Mouse (Mus musculus) Patski (cell line): ENCODE results near the gene Fhad1. TPM values are rescaled to one million over a fixed set of nuclear protein-coding genes. Genes with fewer than 3 reads are reported as not detected.
A peak's percentile ranks its signal among the peaks of the same experiment; 100 is the strongest.
"Not testable (repeated sequence)": the region's sequence is repeated elsewhere in the genome, so short reads cannot be mapped to it uniquely, and the experiment has no call there.

ENCODE experiments used
- ATAC-seq: fragments of 100-300 bp; one replicate; pipeline ENCODE4 v1.8.0; 2021
- CTCF ChIA-PET: fragments of 350-600 bp; sonication (Branson Sonifier 250); formaldehyde crosslinking; loops from one replicate; lab custom pipeline; 2022; ENCODE audit warnings: inconsistent platforms; lab: Charles Lee
- POLR2A ChIA-PET: fragments of 350-600 bp; sonication (Branson Sonifier 250); formaldehyde crosslinking; loops from one replicate; lab custom pipeline; 2022; ENCODE audit warnings: antibody characterized with exemption, inconsistent platforms; lab: Charles Lee
- DNase-seq: peaks from one replicate; pipeline ENCODE4 v3.0.0-alpha.2; 2011; ENCODE audit warnings: low read depth, low spot score
- H3K27me3 ChIP-seq: fragments of 371-371 bp; one replicate; pipeline ENCODE4 v1.5.1; 2021
- CTCF ChIP-seq: fragments of 100-300 bp; IDR thresholded peaks from one replicate; pipeline ENCODE4 v1.5.1; 2021
- in situ Hi-C: fragments of 300-500 bp; cut with MboI; formaldehyde crosslinking; loops from 3 replicates; pipeline ENCODE4 v1.11.1; 2018; ENCODE audit warnings: low pct_unique_long_range_greater_than_20kb, mixed read lengths
- polyA plus RNA-seq: library from polyadenylated mRNA; unstranded; gene quantifications from one replicate; pipeline ENCODE4 v1.2.3, GENCODE M21; 2021

Gene Fhad1
- polyA plus RNA-seq, 1 experiment from 2014 or later, result 0.41 TPM

DNA sequence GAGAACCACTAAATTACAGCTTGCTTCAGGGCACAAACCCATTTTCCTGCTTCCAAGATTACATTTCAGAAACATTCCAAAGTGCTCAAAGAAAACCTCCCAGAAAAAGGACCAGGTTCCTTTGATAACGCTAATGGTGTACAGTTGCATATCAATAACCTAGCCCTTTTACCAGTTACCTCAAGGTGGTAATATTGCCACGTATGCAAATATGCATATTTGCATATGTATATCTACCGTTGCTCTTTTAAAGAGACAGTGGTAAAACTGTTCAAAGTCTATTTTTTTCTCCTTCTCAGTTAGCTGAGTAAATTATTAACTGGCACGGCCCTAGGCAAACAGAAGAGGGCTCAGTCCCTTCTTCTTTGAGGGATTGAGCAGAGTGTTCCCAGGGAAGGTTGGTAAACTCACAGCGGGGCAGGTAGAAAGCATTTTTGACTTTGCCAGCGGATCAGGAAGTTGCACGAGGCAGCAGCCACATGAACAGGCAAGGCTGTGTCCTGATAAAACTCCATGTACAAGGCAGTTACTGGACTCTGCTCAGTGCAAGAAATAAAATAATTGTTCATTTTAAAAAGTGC lies 15.3 kb downstream of the Fhad1 start:
- POLR2A ChIA-PET, result no interaction called here
- CTCF ChIA-PET, result no interaction called here
- no peaks in the 10 kb centered on the region for H3K27me3 ChIP-seq
- in situ Hi-C loops, result loop anchor here (5.0 to 25.0 kb wide), 4 partner anchors 65 to 1013 kb away; no protein-coding TSS in a partner anchor
- no peak for ATAC-seq
- TF ChIP-seq CTCF, result no peak
- DNase-seq, result no peak

GRCm38 (mm10) chr4:141998282-141998821 lies 16.5 kb downstream of the Fhad1 start:
- DNase-seq (no peak), ATAC-seq (no peak)
- no peaks in the 10 kb centered on the region for H3K27me3 ChIP-seq
- in situ Hi-C loops, result loop anchor here (10.0 to 25.0 kb wide), 2 partner anchors 64 to 1014 kb away; no protein-coding TSS in a partner anchor
- CTCF ChIA-PET, result interaction anchor here (3.1 kb wide), 1 partner anchor 22 kb away, joined by 9 read pairs; no protein-coding TSS in a partner anchor
- no peak for TF ChIP-seq CTCF
- POLR2A ChIA-PET, result no interaction called here

DNA sequence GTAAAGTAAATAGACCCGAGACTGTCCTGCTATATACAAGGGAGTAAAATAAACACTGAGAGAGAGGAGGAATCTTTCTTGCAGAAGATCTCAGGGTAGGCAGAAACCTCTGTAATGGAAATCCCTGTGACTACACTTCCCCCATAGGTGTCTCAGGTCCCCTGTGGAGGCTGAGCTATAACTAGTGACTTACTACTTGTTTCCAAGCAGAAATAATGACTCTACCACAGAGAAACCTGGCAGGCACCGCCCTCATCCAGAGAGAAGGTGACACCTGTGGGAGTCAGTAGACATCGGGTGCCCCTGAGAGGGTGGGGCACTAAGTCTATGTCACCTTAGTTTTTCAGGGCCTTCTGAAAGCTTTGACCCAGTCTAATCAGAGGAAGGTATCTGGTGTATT lies 18.0 kb downstream of the Fhad1 start:
- in situ Hi-C loops, result loop anchor here (10.0 to 25.0 kb wide), 2 partner anchors 62 to 1015 kb away; no protein-coding TSS in a partner anchor
- no peaks in the 10 kb centered on the region for H3K27me3 ChIP-seq
- no peak for TF ChIP-seq CTCF
- ATAC-seq (no peak), DNase-seq (no peak)
- CTCF ChIA-PET, result interaction anchor here (3.1 kb wide), 1 partner anchor 21 kb away, joined by 9 read pairs; no protein-coding TSS in a partner anchor
- POLR2A ChIA-PET, result no interaction called here

GRCm38 (mm10) chr4:141996086-141996485 lies 18.8 kb downstream of the Fhad1 start:
- ATAC-seq (no peak), DNase-seq (no peak)
- ChIA-PET CTCF (interaction anchor here (3.1 kb wide), 1 partner anchor 20 kb away, joined by 9 read pairs; no protein-coding TSS in a partner anchor), POLR2A (no interaction called here)
- in situ Hi-C loops, result loop anchor here (10.0 to 25.0 kb wide), 2 partner anchors 61 to 1016 kb away; no protein-coding TSS in a partner anchor
- H3K27me3 ChIP-seq, result no peaks in the 10 kb centered on the region
- no peak for TF ChIP-seq CTCF

DNA sequence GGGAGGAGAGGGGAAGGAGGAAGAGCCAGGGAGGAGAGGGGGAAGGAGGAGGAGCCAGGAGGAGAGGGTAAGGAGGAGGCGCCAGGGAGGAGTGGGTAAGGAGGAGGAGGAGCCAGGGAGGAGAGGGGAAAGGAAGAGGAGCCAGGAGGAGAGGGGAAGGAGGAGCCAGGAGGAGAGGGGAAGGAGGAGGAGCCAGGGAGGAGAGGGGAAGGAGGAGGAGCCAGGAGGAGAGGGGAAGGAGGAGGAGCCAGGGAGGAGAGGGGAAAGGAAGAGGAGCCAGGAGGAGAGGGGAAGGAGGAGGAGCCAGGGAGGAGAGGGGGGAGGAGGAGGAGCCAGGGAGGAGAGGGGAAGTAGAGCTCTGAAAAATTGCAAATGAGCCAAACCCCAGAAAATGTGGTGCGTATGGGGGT lies 20.8 kb downstream of the Fhad1 start:
- in situ Hi-C loops, result loop anchor here (10.0 to 25.0 kb wide), 2 partner anchors 59 to 1018 kb away; no protein-coding TSS in a partner anchor
- DNase-seq, CTCF ChIA-PET: not testable (repeated sequence)

DNA sequence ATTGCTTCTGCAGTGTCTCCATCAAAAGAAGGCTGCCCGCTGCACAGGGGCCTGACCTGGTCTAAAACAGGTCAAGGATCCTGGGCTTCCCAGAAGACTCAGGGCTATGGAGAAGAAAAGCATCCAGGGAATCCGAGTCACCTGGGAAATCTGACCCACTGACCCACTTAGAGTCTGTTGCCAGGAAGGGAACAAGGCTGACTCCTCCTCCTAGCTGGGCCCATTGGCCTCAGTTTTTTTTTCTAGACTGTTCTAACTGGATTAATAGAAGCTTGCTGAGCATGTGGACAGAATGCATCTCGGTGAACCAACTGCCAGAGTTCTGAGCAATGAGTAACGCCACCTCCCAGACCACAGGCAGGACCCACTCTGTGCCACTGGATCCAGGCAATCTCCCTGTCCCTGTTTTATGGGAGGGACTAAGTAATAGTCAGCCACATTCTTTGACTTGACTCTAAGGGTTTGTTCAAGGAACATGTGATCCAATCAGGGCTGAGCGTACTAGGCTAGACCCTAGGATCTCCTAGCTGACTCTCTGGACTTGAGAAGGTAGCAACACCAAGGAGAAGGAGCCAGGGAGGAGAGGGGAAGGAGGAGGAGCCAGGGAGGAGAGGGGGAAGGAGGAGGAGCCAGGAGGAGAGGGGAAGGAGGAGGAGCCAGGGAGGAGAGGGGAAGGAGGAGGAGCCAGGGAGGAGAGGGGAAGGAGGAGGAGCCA lies 21.4 kb downstream of the Fhad1 start:
- no peak for DNase-seq
- in situ Hi-C loops, result loop anchor here (10.0 to 25.0 kb wide), 2 partner anchors 59 to 1019 kb away; no protein-coding TSS in a partner anchor
- TF ChIP-seq CTCF, result no peak
- peak; percentile 31 for ATAC-seq
- CTCF ChIA-PET, result interaction anchor here (1.1 kb wide), 1 partner anchor 13 kb away, joined by 3 read pairs; no protein-coding TSS in a partner anchor
- POLR2A ChIA-PET, result interaction anchor here (0.6 kb wide), 1 partner anchor 685 kb away, joined by 6 read pairs; no protein-coding TSS in a partner anchor
- H3K27me3 ChIP-seq, result no peaks in the 10 kb centered on the region

More for the DNA sequence above, 20.8 kb downstream of the Fhad1 start:
- ATAC-seq, POLR2A ChIA-PET, H3K27me3 ChIP-seq: not testable (repeated sequence)

GRCm38 (mm10) chr4:141992530-141993204 lies 22.2 kb downstream of the Fhad1 start:
- ATAC-seq (no peak), DNase-seq (no peak)
- ChIA-PET CTCF (interaction anchor here (1.1 kb wide), 1 partner anchor 14 kb away, joined by 3 read pairs; no protein-coding TSS in a partner anchor), POLR2A (no interaction called here)
- no peaks in the 10 kb centered on the region for H3K27me3 ChIP-seq
- no peak for TF ChIP-seq CTCF
- in situ Hi-C loops, result loop anchor here (10.0 to 25.0 kb wide), 2 partner anchors 58 to 1020 kb away; no protein-coding TSS in a partner anchor

GRCm38 (mm10) chr4:141988178-141988577 lies 26.7 kb downstream of the Fhad1 start:
- POLR2A ChIA-PET, result no interaction called here
- H3K27me3 ChIP-seq, result no peaks in the 10 kb centered on the region
- DNase-seq, result no peak
- CTCF ChIA-PET, result no interaction called here
- TF ChIP-seq CTCF, result no peak
- no peak for ATAC-seq
- in situ Hi-C loops, result loop anchor here (25.0 kb wide), 1 partner anchor 1024 kb away; no protein-coding TSS in a partner anchor

DNA sequence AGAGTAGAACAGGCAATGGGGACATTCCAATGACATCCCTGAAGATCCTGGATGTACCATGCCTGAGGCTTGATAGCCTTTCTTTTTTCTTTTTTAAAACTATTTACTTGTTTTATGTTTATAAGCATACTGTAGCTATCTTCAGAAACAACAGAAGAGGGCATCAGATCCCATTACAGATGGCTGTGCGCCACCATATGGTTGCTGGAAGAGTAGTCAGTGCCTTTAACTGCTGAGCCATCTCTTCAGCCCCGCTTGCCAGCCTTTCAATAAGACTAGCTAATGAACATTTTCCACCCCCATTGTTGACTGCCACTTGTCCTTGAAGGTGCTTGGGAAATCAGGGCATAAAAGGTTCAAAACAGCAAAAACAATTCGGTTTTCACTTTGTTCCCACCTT lies 31.2 kb downstream of the Fhad1 start:
- ATAC-seq (no peak), DNase-seq (no peak)
- TF ChIP-seq CTCF, result no peak
- ChIA-PET CTCF (interaction anchor here (1.3 to 1.7 kb wide), 2 partner anchors 22 to 114 kb away, joined by 4 to 5 read pairs; no protein-coding TSS in a partner anchor), POLR2A (no interaction called here)
- in situ Hi-C loops, result loop anchor here (25.0 kb wide), 1 partner anchor 1029 kb away; no protein-coding TSS in a partner anchor
- H3K27me3 ChIP-seq, result no peaks in the 10 kb centered on the region

DNA sequence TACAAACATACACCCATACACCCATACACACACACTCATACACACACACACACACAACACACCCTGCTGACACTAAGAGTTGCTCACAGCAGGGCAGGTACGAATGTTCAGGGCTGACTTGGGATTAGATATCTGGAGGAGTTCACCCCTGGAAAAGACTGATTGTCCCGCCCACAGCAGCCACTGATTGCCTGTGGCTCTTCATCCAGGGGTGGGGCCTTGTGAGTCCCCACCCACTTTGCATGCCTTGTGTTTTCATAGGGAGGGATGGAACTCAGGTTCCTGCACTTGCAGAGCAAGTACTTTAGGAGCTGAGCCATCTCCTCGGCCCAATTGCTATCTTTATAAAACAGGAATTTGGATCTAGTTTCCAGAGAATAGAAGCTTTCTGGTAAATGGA lies 33.4 kb downstream of the Fhad1 start:
- no peak for DNase-seq
- no peak for ATAC-seq
- in situ Hi-C loops, result loop anchor here (25.0 kb wide), 1 partner anchor 1031 kb away; no protein-coding TSS in a partner anchor
- H3K27me3 ChIP-seq, result no peaks in the 10 kb centered on the region
- POLR2A ChIA-PET, result no interaction called here
- CTCF ChIA-PET, result no interaction called here
- TF ChIP-seq CTCF, result no peak
